Mouse (Mus musculus) gastrocnemius, postnatal 14 days (tissue): ENCODE measurements around the gene Ptpa. TPM values are rescaled to one million over a fixed set of nuclear protein-coding genes. Genes with fewer than 3 reads are reported as not detected.

Experiments
- DNase-seq: peaks from one replicate; pipeline ENCODE4 v3.0.0; 2021; ENCODE audit warnings: mixed read lengths
- intact Hi-C: fragments of 180-260 bp; cut with DNase I; formaldehyde crosslinking; loops from one replicate; pipeline ENCODE4 v1.15.1; 2025; ENCODE audit warnings: low total_unique reads
- total RNA-seq, 2 experiments: library from RNA; stranded (reverse); gene quantifications; 2 replicates each; pipeline ENCODE4 v1.2.3; 2021

Ptpa gene
- total RNA-seq, 2 experiments from 2014 or later: 71.1 to 80.7 TPM

DNA sequence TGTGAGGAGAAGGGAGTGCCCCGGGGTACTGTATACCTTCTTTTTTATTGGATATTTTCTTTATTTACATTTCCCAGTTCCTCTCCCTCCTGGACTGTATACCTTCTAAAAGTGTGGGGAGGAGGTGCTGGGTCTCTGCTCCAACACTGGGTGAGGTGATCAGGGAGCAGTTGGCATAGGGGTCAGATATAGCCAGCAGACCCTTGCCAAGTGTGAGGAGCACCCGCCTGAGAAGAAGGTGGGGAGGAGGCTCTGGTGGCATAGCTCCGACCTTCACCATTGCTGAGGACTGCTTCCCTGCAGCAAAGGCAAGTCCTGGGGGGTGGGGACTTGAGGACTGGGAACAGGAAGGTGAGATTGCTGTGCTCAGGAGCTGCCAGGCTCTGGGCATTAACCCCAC is 35.7 kb downstream of the Ptpa start:
- DNase-seq: no peak
- intact Hi-C loops: no loop called here

DNA sequence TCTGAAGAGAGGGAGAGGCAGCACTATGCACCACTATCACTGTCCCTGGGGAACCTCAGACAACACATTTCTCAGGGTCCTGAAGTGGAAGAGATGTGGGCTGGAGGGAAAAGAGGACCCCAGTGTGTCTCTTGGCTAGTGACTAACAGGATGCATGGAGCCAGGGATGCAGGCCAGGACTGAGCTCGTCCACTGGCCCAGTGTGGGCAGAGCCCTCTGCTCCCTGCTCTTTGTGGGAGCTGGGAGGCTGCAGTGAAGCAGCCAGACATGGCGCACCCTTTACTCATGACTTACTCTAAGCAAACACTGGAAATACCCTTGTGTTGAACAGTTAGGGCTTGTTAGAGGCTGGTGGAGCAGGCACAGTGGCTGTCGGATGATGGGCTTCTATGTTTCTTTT is 37.7 kb downstream of the Ptpa start:
- DNase-seq: no peak
- intact Hi-C loops: no loop called here

DNA sequence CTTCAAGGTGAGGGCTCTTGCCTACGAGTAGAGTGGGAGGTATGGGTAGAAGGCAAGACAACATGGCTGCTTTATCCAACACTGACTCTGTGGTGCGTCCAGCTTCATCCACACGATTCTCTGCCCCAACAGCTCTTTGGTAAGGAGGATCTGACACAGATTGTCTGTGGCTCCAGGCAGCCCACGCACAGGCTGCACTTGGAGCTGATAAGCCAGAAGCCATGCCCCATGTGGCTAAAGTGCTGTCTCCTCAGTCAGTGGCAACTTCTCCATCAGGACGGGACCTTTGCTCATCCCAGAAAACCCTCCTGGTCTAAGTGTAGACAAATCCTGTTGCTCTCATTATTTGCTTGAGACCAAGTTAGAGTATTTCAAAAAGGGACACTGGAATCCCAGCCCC is 38.7 kb downstream of the Ptpa start:
- no peak for DNase-seq
- intact Hi-C loops: no loop called here

DNA sequence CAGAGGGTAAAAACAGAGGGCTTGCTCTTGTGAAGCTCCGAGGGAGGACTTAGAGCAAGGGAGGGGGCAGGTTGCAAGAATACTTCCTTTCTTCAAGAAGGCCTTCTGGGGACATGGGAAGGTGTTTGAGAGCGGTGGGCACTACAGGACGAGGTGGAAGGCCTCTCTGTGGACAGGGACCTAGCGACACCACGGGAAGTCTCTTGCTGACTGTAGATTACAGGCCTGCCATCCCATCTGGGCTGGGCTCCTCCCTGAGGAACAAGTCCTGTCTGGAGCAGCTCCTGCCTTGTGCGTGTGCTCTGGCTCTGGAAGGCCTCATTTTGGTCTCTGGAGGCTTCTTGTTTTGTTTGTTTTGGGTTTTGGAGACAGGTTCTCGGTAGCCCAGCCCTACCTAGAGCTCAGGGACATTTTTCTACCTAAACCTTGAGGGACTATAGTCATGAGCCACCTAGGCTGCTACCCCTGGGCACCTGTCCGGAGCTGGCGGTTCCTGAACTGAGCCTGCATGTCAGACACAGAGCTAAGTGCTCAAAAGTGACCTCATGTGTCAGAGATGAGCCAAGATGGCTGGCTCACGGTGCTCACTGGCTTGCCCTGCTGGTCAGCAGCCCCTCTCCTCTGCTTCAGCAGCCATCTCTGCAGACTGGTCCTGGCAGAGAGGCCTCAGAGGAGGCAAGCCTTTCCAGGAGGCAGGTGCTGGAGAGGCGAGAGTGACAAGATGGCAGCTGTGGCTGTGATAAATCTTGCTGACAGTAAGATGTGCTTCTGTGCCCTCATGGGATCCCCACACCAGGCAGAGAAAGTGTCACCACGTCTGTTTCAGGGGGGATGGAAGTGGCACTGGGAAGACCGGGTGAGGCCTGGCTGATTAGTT is 40.5 kb downstream of the Ptpa start:
- peak; percentile 41 for DNase-seq
- intact Hi-C loops: no loop called here

DNA sequence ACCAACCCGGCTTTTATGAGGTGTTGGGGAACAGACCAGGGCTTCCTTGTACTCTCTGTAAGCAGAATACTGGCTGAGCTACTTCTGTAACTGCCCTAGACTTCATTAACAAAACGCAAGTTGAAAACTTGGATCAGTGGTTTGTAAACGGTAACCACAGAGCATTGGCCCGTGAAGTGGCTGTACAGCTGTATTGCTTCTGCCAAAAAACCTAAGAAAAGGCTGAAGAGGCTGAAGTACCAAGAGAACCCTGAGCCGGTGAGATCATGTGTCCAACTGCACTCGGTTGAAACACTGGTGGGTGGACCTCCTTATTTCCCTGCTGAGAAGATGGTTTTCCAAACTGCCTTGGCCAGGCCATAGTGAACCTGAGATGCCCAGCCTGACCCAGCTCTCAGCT is 42.5 kb downstream of the Ptpa start:
- intact Hi-C loops: no loop called here
- no peak for DNase-seq

DNA sequence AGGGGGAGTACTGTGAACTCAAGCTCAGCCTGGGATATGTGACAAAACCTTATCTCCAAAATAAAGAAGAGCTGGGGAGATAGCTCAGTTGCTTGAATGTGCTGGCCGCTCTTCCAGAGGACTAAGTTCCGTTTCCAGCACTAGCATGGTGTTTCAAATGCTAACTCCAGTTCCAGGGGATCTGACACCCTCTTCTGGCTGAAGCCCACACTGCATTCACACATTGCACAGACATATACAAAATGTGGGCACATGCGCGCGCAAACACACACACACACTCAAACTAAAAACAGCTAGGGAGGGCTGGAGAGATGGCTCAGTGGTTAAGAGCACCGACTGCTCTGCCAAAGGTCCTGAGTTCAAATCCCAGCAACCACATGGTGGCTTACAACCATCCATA is 43.4 kb downstream of the Ptpa start:
- intact Hi-C loops: no loop called here
- no peak for DNase-seq

DNA sequence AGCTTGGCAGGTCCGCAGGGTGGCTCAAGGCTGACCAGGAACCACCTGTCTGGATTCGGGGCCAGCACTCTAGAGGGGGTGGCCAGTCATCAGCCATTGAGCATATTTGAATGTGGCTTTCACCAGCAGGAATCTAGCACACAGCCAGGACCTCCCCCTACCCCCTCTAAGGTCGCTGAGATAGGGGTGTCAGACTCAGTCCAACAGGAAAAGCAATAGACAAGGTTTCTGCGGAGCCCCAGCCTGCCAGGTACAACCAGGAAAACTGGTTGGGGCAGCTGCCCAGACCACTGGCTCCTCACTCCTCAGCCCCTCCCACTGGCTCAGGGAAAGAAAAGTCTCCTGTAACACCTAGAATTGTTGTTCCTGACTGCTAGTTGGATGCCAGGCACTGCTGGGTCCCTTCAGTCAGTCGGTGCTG is 47.5 kb downstream of the Ptpa start:
- intact Hi-C loops: loop anchor here (10.0 kb wide), 1 partner anchor 331 kb away; no protein-coding TSS in a partner anchor
- no peak for DNase-seq

DNA sequence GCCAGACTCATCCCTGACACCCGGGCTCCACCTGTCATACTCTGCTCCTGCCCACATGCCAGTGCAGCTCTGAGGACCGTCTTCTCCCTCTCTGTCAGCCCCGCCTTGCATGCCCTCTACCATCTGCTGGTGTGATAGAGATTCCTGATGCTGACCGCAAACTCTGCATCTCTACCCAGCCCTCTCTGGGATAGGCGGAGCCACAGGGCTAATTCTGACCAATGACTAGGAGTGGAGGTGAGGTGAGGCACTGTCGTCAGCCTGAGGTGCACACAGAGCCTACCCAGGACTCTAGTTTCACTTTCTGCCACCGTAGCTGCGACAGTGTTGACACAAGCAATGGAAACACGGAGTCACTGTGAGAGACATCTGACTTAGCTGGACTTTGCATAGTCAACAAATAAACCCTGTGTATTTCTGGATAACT is 48.1 kb downstream of the Ptpa start:
- peak; percentile 48 for DNase-seq
- intact Hi-C loops: loop anchor here (10.0 kb wide), 1 partner anchor 331 kb away; no protein-coding TSS in a partner anchor

DNA sequence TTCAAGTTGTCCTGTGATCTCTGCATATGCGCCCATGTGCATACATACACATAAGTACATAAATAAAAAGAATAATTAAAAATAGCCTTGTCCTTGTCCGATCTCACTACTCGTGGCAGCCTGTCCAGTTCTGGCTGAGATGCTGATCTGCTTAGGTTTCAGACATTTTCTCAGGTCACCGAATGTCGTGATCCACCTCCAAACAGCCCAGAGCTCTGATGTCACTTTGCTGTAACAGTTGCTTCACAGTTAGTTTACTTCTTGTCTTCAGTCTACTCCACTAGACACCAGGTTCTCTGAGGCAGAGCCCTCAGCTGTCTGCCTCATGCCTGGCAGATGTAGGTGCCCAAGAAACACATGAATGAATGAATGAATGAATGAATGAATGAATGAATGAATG is 48.6 kb downstream of the Ptpa start:
- intact Hi-C loops: loop anchor here (10.0 kb wide), 1 partner anchor 330 kb away; no protein-coding TSS in a partner anchor
- DNase-seq: no peak

DNA sequence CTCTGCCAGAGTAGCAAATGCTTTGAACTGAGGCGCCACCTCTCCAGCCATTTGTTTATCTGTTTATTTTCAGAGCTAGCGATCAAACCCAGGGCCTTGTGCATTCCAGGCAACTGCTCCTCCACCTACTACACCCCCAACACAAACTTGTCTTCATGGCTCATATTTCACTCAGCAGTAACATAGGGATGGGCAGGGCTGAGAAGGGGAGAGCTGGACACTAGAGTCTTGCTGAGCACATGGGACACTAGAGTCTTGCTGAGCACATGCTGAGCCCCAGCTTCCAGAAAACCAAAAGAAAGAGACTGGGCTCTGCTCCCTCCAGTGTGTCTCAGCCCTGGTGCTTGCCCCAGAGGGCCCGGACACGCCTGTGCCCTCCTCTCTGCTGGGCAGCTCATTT is 50.9 kb downstream of the Ptpa start:
- intact Hi-C loops: loop anchor here (5.0 to 10.0 kb wide), 2 partner anchors 34 to 328 kb away; no protein-coding TSS in a partner anchor

DNA sequence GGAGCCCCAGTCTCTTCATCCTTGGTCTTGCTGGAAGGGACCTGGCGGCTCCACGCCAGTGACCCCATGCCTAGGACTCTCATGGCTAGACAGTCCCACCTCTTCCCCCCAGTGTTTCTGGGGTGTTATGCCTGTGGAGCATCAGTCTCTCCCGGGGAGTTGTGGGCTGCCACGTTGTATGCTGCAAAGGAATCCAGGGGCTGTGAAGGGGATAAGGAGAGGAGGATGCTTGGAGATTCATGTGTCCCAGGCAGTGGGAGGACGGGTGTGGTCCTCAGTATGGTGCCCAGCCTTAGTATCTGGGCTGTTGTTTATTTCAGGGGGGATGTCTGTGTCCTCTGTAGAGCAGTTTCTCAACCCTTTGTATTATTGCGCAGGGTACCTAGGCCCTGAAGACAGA is 53.2 kb downstream of the Ptpa start:
- intact Hi-C loops: loop anchor here (5.0 to 10.0 kb wide), 2 partner anchors 37 to 326 kb away; no protein-coding TSS in a partner anchor
- no peak for DNase-seq

More for the DNA sequence above, 50.9 kb downstream of the Ptpa start:
- DNase-seq: no peak

DNA sequence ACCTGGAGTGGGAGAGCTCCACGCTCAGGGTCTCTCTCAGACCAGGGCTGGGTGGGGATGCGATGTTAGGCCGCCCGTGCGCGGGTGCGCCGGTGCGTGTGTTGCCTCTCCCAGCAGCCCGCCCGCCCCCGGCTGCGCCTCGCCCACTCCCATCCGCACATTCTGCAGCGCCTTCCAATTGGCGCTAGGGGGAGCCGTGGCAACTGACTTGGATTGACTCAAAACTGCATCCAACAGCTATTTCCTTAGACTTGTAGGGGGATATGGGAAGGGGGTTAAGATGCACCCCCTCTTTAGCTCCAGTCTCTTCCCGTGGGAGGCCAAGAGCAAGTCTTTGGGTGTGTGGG is 53.9 kb downstream of the Ptpa start:
- DNase-seq: peak; percentile 76
- intact Hi-C loops: loop anchor here (5.0 to 10.0 kb wide), 3 partner anchors 37 to 325 kb away; partner anchors contain the start of gene Cstad

DNA sequence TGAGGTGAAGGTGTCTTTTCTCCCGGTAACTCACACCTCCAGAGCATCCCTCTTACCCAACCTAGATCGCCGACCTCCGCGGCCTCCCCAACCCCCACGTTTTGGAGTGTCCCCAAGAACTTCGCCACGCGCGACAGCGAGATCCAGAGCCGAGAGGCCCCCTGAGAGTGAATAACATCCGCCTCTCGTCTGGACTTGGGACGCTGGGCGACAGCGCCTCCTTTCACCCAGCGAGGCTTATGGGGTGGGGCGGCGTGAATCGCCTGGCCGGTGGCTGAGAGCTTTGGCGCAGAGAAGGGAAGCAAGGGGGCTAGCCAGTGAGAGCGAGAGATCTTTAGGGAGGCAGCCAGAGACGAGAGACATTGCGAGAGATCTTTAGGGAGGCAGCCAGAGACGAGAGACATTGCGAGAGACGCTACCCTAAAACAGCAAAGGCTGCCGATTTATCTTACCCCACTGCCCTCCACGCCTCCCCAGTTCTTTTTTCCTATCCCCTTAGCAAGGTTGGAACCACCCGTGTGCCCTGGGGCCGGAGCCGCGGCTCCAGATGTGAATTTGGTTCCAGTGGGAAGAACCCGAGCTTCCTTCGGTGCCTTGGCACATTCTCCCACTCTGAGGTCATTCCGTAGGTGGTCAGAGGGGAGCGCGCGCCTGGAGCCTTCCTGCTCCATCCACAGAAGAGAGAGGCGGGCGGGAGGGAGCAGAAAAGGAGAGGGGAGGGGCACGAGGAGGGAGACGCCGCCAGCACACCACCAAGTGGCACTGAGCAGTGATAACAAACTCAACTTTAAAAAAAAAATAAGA is 54.5 kb downstream of the Ptpa start:
- DNase-seq: peak; percentile 80
- intact Hi-C loops: loop anchor here (10.0 kb wide), 1 partner anchor 124 kb away; the partner anchor contains the start of gene Cstad

DNA sequence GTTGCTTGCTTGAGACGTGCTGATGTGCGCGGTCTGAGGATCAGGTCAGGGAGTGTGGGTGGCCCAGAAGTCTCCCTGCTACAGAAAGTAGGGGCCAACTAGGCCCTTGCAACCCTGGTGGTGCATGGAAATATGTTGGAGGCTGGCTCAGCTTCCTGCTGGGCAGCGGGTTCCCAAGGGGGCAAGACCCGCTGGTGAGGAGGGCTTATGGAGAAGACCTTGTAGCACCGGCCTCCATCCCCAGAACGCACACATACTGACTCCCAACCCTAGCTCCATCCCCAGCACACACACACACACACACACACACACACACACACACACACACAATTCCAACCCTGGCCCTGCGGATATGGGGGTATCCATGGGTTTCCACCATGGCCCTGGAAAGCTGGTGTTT is 55.2 kb downstream of the Ptpa start:
- no peak for DNase-seq

DNA sequence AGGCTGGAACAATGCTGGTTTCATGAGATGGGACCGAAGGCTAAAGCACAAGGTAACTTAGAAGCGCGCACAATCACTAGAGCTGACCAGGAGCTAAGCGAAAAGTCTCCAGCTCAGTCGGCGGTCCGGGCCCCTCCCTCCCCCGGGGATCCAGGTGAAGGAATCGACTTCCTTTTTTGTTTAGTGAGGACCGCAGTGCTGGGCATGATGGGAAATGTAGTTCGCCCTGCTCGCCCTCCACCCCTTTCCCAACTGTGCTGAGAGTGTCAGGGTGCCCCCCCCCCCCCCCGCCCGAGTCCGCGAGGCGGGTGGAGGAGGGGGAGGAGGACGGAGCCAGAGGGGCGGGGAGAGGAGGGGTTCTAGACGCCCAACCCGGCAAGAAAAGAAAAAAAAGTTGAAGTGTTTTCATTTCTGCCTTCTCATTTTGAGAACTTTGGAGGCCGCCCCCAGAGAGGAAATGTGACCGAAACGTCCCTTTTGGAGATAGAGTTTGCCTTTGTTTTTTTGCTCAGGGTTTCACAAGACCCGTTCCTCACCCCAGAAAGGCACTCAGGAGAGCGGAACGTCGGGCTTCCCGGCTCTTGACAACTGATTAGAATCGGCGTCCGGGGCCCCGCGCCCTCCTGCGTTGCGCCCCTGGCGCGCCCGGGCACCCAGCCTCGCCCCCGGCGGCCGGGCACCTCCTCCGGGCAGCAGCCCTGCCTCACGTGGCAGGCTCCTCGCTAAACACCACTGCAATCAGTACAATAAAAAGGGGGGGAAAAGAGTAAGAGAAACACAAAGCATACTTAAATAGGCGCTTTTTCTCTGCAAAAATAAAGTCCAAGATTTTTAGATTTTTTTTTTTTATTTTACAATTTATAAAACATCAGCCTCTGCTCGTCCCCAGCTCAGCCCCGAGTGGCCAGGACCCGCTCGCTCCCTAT is 56.2 kb downstream of the Ptpa start:
- intact Hi-C loops: loop anchor here (10.0 kb wide), 1 partner anchor 123 kb away; the partner anchor contains the start of gene Cstad

More for the DNA sequence above, 55.2 kb downstream of the Ptpa start:
- intact Hi-C loops: loop anchor here (10.0 kb wide), 1 partner anchor 124 kb away; the partner anchor contains the start of gene Cstad

DNA sequence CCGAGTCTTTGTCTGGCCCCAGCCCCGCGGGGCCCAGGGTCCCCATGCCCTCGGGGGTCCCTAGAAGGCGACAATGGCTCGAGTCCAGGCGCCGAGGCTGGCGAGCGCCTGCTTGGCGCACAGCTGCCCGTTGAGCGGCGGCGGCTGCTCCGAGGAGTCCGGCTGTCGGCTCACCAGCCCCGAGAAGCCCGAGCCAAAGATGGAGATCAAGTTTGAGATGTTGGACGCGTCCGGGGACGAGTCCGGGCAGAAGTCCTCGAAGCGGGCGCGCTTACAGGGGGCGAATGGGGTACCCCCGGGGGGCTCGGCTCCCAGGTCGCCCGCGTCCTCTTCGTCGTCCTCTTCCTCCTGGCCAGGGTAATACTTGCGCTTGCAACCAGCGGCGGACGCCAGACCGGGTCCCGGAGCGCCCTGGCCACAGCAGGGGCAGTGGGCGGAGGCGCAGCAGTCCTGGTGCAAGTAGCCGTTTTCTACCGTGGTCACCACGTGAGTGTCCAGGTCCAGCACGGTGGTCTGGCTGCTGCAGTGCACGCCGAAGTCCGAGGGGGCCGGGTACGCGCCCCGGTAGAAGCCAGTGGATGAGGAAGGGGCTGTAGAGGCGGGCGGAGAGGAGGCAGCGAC is 57.0 kb downstream of the Ptpa start:
- intact Hi-C loops: loop anchor here (10.0 kb wide), 1 partner anchor 122 kb away; the partner anchor contains the start of gene Cstad
- DNase-seq: peak; percentile 63

More for the DNA sequence above, 56.2 kb downstream of the Ptpa start:
- DNase-seq: peak; percentile 86

DNA sequence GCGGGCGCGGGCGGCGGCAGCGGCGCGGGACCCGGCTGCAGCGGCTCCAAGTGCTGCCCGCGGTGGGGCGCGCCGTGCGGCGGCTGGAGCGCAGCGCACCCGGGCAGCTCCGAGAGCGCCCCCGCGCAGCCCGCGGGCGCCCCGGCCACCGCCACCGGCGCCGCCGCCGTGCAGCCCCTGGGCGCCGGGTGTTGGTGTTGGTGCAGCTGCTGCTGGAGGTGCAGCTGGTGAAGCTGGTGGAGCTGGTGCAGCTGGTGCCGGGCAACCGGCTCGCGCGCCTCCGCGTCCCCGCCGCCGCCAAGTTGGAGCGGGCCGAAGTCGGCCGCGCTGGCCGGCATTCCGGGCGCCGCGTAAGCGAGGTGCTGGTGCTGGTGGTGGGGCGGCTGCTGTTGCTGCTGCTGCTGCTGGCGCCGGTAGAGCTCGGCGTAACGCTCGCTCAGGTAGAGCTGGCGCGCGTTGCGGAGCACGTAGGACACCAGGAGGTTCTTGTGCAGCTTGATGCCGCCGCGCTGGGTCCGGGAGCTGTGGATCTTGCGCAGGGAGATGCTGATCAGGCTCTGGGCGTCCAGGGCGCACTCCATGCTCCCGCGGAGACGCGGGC is 57.7 kb downstream of the Ptpa start:
- peak; percentile 65 for DNase-seq
- intact Hi-C loops: loop anchor here (10.0 kb wide), 1 partner anchor 121 kb away; the partner anchor contains the start of gene Cstad

DNA sequence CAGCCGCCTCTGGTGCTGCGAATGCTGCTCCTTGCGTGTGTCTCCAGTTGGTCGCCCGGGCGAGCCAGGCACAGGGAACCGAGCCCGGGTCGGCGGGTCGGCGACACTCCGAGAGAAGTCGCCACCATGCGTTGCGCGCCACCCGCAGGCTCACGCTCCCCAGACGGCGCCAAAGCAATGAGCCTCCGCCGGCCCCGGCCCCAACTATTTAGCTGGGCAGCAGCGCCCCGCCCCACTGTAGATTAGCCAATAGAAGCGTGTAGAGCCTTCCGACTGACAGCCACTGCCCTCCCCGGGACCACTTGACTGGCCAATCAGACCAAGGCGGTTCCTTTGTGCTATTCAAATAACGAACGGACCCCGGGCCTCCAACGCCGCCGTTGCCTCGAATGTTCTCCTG is 58.2 kb downstream of the Ptpa start, which contains the start of gene Ier5l:
Gene Ier5l (minus strand): TSS at position 181 of the 400 bp plus-strand sequence.
- peak; percentile 95 for DNase-seq
- intact Hi-C loops: loop anchor here (10.0 kb wide), 1 partner anchor 121 kb away; the partner anchor contains the start of gene Cstad
